Mouse (Mus musculus): ENCODE measurements around the gene Fmod.

GRCm38 (mm10) chr1:134026741-134027140 lies 10.3 kb upstream of the Fmod start:
- no peak for TF ChIP-seq POLR2A (IDR thresholded peaks at IDR 0.05; ENCODE audit: control insufficient read depth, extremely low read depth, insufficient read depth, low read length, poor library complexity)
- no peak for TF ChIP-seq CTCF (IDR thresholded peaks at IDR 0.05; ENCODE audit: borderline replicate concordance, control insufficient read depth, extremely low read depth, insufficient read depth, low read length, poor library complexity)

Data from thymus, adult 2 months (tissue).